Mouse (Mus musculus) frontal cortex, postnatal 10 days (tissue): Measurements from ENCODE around the gene Sycn.

ENCODE experiments used
- DNase-seq, 2 experiments: peaks; one replicate each; pipeline ENCODE4 v3.0.0; 2022; ENCODE audit warnings: low spot score in 2 of 2, mixed read lengths in 1 of 2

Gene Sycn

GRCm38 (mm10) chr7:28585001-28585400 is 44.3 kb downstream of the Sycn start:
- no peak for DNase-seq

- no peak for DNase-seq
These were observed 46.2 kb downstream of the Sycn start for GRCm38 (mm10) chr7:28586663-28587411.

- DNase-seq = no peak
These were observed 47.0 kb downstream of the Sycn start for GRCm38 (mm10) chr7:28587644-28588043.
